Mouse (Mus musculus) ovary, postnatal 36 days (tissue): Measurements from ENCODE around the gene Fam173a.
"Not testable (repeated sequence)": the region's sequence is repeated elsewhere in the genome, so short reads cannot be mapped to it uniquely, and the experiment has no call there.

Source experiments
- DNase-seq: peaks from one replicate; pipeline ENCODE4 v3.0.0; 2022; ENCODE audit warnings: low spot score, mixed read lengths

The Fam173a gene

DNA sequence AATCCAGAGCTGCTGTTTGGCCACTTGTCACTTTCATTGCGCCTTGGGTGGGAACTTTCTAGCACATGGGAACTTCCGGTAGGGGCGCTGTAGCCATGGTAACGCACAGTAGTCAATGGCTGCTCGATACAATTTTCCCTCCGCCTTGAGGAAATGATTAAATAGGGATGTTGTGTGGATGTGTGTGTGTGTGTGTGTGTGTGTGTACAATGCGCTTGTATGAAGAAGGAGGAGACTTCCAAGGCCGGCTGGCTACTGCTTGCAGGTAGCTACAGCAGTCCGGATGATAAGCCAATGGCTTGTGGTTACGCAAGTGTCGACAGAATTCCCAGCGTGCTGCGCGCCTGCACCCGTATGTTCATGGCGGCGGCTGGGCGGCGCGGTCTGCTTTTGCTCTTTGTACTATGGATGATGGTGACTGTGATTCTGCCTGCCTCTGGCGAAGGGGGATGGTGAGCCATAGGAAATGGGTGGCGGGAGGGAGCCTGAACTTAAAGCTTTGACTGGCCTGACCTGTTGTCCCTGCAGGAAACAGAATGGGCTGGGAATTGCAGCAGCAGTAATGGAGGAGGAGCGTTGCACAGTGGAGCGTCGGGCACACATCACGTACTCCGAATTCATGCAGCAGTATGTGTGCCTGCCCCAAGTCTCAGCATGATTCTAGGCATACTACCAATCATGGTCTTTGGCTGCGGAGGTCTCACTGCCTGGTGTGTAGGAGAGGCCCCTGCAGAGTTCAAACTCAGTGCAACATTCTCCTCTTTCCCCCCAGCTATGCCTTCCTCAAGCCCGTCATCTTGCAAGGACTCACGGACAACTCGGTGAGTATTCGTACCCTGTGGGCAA, 36.2 kb upstream of the Fam173a start, which contains the start of gene Jmjd8:
Gene Jmjd8, plus strand, starts transcription at position 156 of the 846 bp plus-strand sequence.
- peak; percentile 76 for DNase-seq

DNA sequence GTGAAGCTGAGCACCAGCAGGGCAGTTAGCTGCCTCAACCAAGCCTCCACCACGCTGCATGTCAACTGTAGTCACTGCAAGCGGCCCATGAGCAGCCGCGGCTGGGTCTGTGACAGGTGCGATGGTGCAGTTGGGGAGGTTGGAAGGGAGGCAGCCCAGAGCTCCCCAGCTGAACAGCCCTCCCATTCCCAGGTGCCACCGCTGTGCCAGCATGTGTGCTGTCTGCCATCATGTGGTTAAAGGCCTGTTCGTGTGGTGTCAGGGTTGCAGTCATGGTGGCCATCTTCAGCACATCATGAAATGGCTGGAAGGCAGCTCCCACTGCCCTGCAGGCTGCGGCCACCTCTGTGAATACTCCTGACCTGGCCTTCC, 35.5 kb upstream of the Fam173a start:
- no peak for DNase-seq

DNA sequence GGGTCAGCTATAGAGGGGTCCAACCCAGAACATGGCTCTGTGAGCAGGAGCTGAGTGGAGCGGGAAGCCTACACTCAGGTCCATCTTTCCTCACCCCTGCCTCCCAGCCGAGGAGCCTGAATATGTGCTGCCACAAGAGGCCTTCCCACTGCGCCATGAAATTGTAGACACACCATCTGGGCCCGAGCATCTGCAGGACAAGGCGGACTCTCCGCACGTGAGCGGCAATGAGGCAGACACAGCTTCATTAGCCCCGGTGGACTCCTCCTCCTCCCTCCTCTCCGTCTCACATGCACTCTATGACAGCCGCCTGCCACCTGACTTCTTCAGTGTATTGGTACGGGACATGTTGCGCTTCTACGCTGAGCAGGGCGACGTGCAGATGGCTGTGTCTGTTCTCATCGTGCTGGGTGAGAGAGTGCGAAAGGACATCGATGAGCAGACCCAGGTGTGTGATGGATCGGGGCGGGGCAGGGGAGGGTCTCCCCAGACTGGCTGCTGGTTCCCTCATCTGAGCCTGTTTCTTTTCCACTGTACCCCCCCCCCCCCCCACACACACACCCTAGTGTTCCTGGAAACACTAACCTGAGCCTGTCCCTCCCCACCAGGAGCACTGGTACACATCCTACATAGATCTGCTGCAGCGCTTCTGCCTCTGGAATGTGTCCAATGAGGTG, 35.0 kb upstream of the Fam173a start:
- DNase-seq = no peak

DNA sequence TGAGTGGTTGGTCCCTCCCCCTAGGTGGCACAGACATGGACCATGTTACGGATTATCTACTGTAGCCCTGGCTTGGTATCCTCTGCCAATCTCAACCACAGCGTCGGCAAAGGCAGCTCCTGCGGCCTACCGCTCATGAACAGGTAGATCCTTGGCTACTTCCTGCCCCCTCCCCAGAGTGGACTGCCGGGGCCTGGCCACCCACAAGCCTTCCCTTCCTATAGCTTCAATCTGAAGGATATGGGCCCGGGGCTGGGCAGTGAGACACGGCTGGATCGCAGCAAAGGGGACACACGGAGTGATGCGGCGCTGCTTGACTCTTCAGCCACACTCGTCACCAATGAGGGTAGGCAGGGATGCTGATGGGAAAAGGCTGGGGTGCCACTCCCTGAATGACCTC, 34.3 kb upstream of the Fam173a start:
- no peak for DNase-seq

DNA sequence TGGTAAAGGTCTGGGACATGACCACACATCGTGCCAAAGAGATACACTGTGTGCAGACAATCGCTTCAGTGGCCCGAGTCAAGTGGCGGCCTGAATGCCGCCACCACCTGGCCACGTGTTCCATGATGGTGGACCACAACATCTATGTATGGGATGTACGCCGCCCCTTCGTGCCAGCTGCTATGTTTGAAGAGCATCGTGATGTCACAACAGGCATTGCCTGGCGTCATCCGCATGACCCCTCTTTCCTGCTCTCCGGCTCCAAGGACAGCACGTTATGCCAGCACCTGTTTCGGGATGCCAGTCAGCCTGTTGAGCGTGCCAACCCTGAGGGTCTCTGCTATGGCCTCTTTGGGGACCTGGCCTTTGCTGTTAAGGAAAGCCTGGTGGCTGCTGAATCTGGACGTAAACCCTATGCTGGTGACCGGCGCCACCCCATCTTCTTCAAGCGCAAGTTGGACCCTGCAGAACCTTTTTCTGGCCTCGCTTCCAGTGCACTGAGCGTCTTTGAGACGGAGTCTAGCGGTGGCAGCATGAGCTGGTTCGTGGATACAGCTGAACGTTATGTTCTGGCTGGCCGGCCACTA, 33.4 kb upstream of the Fam173a start:
- no peak for DNase-seq

DNA sequence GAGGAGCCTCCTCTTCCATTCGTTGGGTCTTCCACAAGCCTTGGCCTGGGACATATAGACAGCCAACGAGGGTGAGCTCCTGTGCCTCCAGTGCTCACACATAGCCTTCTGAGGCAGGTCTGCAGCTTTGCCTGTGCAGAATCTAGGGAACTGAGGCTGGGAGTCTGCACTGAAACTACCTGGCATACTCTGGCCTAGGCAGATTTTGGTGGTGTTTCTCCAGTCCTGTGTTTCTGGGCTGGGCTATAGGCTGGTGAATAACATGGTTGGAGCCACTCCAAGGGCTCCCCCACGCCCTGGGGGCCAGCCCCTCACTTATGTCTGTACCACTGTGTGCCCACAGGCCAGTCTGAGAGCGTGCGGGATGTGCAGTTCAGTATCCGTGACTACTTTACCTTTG, 32.6 kb upstream of the Fam173a start:
- DNase-seq = no peak

DNA sequence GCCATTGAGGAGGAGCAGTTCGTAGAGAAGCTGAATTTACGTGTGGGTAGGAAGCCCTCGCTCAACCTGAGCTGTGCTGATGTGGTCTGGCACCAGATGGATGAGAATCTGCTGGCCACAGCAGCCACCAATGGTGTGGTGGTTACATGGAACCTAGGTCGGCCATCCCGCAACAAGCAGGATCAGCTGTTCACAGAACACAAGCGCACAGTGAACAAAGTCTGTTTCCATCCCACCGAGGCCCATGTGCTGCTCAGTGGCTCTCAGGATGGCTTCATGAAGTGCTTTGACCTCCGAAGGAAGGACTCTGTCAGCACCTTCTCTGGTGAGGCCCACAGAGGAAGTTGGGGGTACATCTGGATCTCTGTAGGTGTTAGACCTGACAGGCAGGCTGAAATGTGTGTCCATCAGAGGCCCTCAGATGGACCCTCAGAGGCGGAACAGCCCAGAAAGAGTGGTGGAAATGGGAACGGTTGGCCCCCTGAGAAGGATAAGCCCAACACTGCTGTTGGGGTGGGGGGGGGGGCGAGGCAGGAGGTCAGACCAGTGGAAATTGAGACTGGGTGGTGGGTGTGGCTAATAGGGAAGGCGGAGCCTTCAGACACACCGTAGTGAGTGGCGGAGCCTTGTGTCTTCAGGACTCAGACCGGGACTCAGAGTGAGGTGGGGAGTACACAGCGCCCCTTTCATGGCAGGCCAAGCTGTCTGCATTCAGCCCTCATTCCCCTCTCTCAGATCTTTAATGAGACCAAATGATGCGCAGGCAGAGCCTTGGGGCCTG, 31.9 kb upstream of the Fam173a start:
- no peak for DNase-seq

DNA sequence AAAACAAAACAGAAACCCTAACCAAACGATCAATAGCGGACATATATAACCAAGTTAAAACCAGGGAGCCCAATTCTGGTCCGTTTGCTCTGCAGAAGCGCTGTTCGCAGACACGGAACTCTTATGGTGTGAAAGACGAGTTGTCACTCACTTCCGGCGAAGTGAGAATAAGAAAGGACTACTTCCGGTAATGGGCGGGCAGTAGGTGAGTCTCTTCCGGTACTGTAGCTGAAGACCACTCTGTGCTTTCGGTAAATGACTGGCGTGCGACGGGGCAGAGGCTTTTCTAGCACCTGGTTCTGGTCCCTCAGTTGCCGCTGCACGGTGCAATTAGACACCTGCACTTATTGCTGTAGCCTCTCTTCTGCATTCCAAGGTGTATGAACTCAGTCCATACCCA, 30.8 kb upstream of the Fam173a start, which contains the start of gene Wdr24:
Gene Wdr24, plus strand, starts transcription at position 176 of the 400 bp plus-strand sequence.
- DNase-seq = peak; percentile 64

DNA sequence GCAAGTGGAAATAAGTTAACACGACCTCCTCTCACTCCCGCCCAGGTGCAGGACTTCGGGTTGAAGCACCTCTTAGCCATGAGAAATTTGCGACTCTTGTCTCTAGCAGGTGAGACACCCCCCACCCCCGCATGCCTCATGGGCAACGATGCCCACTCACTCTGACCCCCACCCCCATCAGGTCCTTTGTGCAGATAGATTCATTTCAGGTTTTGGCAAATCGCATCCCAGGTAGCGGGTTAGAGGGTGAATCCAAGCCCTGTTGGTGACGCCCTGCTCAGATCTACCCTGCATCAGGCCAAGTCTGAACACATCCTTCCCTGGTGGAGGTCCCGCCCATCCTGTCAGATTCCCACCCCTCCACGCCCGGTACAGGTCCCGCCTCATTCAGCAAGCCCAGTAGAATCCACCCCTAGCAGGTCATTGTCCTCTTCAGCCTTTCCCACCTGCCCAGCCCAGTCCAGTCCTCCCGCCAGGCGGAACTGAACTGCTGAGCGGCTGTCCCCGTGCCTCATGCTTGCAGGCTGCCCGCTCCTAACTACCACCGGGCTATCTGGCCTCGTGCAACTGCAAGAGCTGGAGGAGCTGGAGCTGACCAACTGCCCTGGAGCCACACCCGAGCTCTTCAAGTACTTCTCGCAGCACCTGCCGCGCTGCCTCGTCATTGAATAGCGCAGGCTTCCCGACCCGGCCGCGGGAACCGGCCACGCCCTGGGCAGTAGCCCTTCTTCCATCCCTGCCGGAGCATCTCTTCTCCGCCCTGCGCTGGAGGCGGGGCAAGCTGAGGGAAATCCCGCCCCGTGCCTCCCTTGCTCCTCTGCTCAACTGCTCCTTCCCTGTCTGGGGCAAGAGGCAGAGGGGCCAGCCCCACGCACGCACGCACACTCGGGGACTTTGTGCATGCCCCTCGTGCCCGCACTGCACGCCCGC, 26.4 kb upstream of the Fam173a start:
- DNase-seq = no peak

DNA sequence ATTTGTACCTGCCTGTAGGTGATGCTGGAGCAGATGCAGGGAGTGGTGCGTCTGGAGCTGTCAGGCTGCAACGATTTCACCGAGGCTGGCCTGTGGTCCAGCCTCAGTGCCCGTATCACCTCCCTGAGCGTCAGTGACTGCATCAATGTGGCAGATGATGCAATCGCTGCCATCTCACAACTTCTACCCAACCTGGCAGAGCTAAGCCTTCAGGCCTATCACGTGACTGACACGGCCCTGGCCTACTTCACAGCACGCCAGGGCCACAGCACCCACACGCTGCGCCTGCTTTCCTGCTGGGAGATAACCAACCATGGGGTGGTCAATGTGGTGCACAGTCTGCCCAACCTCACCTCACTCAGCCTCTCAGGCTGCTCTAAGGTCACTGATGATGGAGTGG, 25.0 kb upstream of the Fam173a start:
- DNase-seq = no peak

DNA sequence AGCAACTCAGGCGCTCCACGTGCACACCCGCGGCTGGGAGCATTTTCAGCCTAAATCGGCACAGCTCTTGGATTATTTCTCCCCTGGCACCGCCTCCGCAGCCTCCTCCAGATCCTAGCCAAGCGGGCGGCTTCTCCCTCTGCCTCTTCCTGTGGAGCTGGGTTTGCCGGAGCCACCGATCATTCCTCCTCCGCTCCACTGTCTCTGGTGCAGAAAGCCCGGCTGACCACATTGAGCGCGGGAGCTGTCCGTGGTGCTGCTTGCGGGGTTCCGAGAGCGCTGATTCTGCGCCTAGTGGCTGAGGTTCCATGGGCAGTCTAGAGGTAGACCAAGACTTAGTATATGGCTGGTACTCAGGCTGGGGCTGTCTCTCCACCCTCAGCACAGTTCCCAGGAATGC, 20.8 kb upstream of the Fam173a start:
- peak; percentile 89 for DNase-seq

DNA sequence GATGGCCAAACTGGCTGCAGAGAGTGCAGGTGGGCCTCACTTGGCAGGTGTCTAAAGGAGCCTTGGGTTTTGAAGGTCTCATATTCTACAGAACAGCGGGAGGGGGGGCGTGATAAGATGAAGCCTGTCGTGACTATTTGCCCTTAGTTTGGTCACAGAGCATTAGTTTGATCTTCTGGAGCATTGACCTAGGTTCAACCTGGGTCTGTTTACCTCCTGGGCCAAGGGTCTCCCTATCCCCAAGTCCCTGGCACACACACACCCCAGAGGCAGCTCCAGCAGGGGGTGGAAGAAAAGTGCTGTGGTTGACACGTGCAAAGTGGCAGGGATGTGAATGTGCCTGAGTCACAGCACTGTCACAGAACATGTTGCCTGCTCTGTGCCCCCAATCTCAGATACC, 18.2 kb upstream of the Fam173a start:
- DNase-seq = no peak

DNA sequence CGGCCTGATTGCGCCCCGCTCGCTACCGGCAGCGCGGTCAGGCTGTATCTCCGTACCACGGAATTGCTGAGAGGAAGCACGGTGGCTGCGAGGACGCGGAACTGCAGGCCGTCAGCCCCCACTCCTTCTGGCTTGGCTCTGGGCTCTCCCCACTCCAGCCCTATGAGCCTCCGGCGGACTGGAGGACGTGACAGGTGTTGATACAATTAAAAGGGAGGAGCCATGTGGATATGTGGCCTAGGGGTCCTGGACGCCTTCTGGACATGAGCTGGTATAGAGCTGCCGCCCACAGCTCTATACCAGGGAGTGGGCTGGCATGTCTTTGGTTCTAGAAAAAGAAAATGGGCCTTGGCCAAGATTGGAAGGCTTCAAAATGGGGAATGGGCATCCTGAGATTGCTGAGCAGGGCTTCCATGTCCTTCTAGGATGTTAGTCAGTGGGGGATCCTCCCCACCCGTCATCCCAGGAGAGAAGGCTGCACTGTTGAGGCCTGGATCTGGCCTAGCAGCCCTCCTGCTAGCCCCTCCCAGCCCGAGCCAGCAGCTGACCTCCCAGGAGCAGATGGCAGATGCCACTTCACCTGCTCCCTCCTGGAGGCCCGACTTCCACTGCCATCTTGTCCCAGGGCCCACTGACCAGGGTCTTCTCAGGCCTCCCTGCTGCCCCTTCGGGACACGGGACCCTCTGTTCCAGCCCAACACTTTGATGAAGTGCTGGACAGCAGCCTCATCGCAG, 17.1 kb upstream of the Fam173a start:
- DNase-seq = no peak

DNA sequence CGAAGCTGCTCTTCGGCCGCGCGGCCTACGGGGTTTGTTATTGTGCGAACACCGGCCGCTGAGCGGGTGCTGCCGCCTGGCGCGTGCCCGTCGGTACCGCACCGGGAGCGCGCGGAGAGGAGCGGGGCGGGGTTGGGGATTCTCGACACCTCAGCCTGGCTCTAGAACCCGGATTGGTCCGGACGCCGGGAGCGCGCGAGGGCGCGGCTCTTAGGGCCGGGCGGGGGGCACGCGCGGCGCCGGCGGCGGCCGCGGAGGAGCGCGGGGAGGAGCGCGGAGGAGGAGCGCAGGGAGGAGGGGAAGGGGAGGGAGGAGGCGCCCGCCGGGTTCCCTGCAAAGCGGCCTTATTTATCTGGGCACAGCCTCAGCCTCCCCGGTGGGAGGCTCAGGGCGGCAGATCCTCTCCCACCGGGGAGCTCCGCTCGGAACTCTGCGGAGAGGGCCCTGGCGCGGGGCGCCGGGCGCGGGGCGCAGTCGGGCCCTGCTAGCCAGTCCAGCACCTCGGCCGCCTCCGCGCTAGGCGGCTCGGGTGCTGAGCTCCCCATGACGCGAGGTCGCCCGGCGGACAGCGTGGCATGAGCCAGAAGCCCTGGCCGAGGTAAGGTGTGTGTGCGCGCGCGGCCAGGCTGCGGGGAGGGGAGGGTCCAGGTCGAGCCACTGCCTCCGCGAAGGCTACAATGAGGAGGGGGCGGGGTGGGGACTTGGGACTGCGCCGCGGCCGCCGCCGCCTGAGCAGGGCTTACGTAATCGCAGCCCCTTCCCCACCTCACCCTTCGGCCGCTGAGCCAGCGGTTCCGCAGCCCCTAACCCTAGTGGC, 16.3 kb upstream of the Fam173a start, which contains the start of gene Fbxl16:
Gene Fbxl16, plus strand, starts transcription at position 297 of the 817 bp plus-strand sequence.
- peak; percentile 71 for DNase-seq

DNA sequence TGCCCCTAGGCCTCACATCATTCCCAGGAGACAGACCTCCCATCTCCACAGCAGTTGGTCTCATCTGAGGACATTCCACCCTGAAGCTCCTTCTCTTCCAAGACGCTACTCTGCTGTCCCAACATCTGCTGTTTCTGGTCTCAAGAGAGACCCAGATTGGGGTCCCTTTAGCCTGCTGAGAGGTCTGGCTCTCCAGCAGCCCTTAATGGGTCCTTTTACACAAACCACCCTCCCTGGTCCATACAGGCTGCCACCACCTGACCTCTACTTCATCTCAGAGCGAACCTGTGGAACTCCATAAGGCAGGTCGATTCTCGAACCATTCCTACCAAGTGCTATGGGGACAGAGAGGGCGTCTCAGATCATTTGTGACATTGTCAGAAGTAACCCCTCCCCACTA, 15.3 kb upstream of the Fam173a start:
- no peak for DNase-seq

DNA sequence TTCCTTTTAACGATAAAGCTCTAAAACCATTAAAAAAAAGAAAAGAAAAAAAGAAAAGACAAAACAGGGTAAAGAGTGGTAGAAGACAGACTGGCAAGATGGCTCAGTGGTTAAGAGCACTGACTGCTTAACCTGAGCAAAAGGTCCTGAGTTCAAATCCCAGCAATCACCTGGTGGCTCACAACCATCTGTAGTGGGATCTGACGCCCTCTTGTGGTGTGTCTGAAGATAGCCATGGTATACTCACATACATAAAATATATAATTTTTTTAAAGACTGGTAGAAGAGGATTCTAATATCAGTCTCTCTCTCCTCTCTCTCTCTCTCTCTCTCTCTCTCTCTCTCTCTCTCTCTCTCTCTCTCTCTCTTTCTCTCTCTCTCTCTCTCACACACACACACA, 14.8 kb upstream of the Fam173a start:
- not testable (repeated sequence) for DNase-seq

DNA sequence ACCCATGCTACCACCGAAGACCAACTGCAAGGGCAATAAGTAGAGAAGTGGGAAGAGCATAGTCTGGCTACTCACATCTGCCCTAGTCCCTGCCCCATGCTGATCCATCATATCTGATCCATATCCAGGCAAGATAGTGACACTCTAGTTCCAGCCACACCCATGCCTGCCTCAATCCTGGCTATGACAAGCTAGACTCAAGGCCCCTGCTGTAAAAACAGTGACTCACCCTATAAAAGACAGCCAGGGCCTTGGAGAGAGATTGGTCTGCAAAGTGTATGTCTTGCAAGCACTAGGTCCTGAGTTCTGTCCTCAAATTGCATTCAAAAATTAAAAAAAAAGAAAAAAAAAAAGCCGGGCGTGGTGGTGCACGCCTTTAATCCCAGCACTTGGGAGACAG, 13.8 kb upstream of the Fam173a start:
- no peak for DNase-seq

DNA sequence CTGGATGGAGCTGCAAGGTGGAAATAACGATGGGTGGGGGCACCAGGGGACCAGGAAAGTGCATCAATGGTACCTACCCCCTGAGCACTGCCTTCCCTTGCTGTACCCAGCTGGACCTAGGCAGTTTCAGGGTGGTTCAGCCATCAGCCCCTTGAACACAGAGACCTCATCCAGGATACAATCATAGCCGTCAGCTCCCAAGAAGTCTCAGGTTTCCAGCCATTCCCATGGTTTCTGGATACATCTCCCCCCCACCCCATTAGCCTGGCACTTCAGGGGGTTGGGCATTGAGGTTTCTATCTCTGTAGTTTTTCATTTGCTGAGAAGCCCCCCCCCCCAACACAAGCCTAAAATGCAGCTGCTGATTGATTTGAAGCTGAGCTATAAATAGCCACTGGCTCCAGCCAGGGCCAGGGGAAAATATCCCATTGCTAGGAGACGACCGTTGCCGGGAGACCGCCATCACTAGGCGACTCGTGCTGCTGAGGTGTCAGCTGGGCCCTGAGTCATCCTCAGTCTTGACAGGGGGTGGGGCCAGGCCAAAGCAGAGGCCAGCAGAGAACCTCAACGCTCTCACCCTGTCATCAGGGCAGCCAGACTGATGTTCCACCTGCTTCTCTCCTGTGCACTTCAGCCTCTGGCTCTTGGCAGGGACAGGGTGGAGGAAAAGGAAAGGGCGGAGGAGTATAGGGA, 10.3 kb upstream of the Fam173a start:
- peak; percentile 10 for DNase-seq

DNA sequence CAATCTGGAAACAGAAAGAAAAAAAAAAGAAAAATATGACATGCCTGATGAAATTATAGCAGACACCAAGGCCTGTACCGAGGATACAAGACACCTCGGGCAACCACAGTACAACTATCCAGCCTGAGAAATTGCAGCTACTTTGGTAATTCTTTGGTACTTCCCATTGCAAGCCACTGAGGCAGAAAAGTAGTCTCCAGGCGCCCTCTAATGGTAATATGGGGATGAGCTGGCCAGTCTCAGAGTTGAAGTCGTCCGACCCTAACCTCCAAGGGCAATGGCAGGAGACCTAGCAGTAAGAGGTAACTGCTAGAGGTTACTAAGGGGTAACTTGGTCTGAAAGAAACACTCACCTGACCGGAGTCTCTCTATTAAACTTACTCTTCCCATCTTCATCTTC, 8.3 kb upstream of the Fam173a start:
- DNase-seq = peak; percentile 50
